Mouse (Mus musculus): ENCODE measurements around the gene Trim29. TPM values are rescaled to one million over a fixed set of nuclear protein-coding genes. Genes with fewer than 3 reads are reported as not detected.

The Trim29 gene
- polyA plus RNA-seq, 1 experiment = 25.1 TPM

GRCm38 (mm10) chr9:43270723-43271252 is 39.9 kb upstream of the Trim29 start:
- no peak for DNase-seq
- H3K4me1 ChIP-seq (ENCODE audit: control insufficient read depth, insufficient read depth, low read length) = no peaks in the 10 kb centered on the region
- H3K4me3 ChIP-seq (replicated peaks; ENCODE audit: extremely low read depth, low read depth, low read length) = no peak overlapping the region
- no peak for TF ChIP-seq CTCF (IDR thresholded peaks at IDR 0.05; ENCODE audit: insufficient read depth, low read length)
- no peak for TF ChIP-seq POLR2A (IDR thresholded peaks at IDR 0.05; ENCODE audit: borderline replicate concordance, extremely low read depth, low read depth, low read length)
- WGBS = 14% methylated on average over 17 of the region's 17 CpGs

DNA sequence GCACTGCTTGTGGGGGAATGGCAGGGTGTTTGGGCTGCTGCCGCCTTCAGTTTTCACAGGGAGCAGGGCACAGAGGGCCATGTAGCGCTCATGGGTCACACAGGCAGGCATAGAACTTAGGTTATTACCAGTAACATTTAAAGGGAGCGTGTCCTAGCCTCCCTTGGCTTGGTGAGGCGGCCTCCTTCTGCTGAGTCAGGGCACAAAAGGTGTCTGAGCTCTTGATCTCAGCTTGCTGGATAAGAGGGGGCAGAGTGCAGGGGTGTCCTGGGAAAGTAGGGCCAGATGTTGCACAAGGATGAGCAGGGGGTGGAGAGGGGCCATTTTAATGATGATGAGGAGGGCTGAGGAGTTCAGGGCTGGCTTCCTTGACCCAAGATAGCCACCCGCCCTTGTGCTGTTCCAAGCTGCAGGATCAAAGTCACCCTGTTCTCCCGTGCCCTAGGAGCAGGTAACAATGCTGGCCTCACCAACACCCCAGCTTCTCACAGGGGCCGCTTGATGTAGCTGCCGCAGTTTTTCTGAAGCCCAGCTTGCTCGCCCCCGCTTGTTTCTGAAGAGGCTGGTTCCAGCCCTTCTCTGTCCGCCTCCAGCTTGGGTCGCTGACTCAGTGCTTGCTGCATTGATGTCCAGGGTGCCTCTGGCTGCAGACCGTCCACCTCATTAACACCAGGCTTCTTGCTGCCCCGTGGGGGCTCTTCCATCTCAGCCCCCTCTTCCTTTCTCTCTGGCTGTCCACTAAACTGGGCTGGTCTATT is 38.7 kb upstream of the Trim29 start:
- no peaks in the 10 kb centered on the region for H3K4me1 ChIP-seq (ENCODE audit: control insufficient read depth, insufficient read depth, low read length)
- 73% methylated on average over 14 of the region's 14 CpGs for WGBS
- TF ChIP-seq POLR2A (IDR thresholded peaks at IDR 0.05; ENCODE audit: borderline replicate concordance, extremely low read depth, low read depth, low read length) (no peak), CTCF (IDR thresholded peaks at IDR 0.05; ENCODE audit: insufficient read depth, low read length) (no peak)
- no peak for DNase-seq
- H3K4me3 ChIP-seq (replicated peaks; ENCODE audit: extremely low read depth, low read depth, low read length) = no peak overlapping the region

DNA sequence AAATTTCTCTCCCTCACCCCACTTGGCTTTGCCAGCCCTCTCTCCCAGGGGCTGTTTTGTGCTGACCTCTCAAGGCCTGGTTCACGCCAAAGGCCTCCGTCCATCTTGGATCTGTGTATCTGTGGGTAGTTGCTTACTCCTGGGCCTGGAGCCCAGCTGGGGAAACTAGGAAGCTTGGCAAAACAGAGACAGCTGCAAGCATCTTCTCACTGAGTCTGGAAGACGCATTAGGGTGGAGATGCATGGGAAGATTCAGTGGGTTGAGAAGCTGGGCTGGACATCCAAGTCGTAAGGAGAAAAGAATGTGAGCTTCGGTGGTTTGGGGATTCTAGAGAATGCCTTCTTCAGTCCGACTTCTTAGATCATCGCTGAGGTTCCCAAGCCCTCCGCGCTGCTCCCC is 36.9 kb upstream of the Trim29 start:
- no peaks in the 10 kb centered on the region for H3K4me1 ChIP-seq (ENCODE audit: control insufficient read depth, insufficient read depth, low read length)
- TF ChIP-seq POLR2A (IDR thresholded peaks at IDR 0.05; ENCODE audit: borderline replicate concordance, extremely low read depth, low read depth, low read length) = no peak
- no peak for TF ChIP-seq CTCF (IDR thresholded peaks at IDR 0.05; ENCODE audit: insufficient read depth, low read length)
- DNase-seq = no peak
- WGBS = 64% methylated on average over 9 of the region's 9 CpGs
- H3K4me3 ChIP-seq (replicated peaks; ENCODE audit: extremely low read depth, low read depth, low read length) = no peak overlapping the region

DNA sequence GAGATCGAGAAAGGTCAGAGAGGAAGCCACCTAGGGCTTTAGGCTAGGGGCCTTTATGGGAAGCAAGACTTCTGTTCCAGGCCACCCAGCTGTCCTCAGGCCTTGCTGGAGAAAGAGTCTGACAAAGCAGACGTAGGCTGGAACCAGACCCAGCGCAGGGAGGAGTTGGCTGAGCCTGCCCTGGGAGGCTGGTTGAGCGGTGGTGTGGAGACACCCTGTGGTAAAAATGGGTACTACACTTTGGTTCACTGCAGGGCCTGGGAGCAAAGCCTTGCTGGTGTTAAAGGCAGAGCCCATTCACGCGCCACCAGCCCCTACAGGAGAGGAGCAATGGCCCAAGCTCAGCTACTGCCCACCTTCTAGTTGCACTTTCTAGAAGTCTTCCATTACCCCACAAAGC is 26.4 kb upstream of the Trim29 start:
- TF ChIP-seq CTCF (IDR thresholded peaks at IDR 0.05; ENCODE audit: insufficient read depth, low read length) = peak; percentile 97
- TF ChIP-seq POLR2A (IDR thresholded peaks at IDR 0.05; ENCODE audit: borderline replicate concordance, extremely low read depth, low read depth, low read length) = no peak
- 13% methylated on average over 6 of the region's 6 CpGs for WGBS
- Histone ChIP-seq H3K4me1 (ENCODE audit: control insufficient read depth, insufficient read depth, low read length) (no peaks in the 10 kb centered on the region), H3K4me3 (replicated peaks; ENCODE audit: extremely low read depth, low read depth, low read length) (no peak overlapping the region)
- peak; percentile 67 for DNase-seq

DNA sequence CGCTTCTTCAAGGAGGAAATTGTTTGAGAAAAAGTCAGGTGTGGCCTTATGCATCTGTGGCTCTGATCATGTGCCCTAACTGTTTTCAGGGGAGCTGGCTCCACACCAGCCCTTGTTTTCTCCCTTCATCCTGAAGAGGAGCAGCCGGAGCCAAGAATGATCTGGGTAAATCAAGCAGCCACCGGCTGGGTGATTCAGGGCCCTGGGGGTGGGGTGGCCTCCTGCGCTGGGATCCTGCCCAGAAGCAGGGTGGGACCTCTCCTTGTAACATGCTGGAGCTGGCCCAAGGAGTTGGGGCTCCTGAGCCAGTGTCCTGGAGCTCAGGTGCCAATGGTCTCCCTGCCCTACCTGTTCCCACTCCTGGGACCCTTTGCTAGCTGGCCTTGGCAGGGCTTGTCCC is 25.4 kb upstream of the Trim29 start:
- WGBS = 80% methylated on average over 4 of the region's 4 CpGs
- Histone ChIP-seq H3K4me1 (ENCODE audit: control insufficient read depth, insufficient read depth, low read length) (no peaks in the 10 kb centered on the region), H3K4me3 (replicated peaks; ENCODE audit: extremely low read depth, low read depth, low read length) (no peak overlapping the region)
- DNase-seq = no peak
- TF ChIP-seq CTCF (IDR thresholded peaks at IDR 0.05; ENCODE audit: insufficient read depth, low read length) (no peak), POLR2A (IDR thresholded peaks at IDR 0.05; ENCODE audit: borderline replicate concordance, extremely low read depth, low read depth, low read length) (no peak)

DNA sequence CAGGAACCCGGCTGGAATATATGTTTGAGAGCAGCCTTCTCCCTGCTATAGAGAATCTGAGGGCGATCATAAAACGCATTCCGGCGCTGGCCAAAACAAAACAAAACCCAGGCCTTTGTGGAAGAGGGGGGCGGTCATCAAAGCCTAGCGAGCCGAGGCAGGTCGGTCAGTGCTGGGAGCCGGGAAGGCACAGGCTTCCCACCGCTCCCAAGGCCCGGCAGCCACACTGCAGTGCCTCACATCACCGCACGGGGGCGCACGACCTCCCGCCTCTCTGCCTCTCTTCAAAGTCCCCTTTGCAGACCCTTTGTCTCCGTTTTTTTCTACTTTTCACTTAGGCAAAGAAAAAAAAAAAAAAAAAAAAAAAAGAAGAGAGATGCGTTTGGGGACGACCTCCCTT is 23.8 kb upstream of the Trim29 start:
- 8% methylated on average over 20 of the region's 20 CpGs for WGBS
- DNase-seq = peak; percentile 52

DNA sequence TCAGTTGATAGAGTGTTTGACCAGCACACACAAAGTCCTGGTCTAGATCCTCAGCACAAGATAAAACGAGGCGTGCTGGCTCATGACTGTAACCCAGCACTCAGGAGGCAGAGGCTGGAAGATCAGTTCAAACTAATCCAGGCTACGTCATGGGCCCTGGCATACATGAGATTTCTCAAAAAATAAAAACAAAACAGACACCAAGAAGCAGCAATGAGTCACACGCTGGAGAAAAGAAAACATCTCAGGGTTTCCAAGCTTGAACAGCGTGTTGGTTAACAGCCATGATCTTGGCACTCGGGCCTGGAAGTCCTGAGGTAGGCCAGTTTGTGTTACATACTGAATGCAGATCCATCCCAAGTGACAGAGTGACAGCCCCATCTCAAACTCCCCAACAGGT is 17.6 kb upstream of the Trim29 start:
- no peak for DNase-seq
- 77% methylated on average over 6 of the region's 6 CpGs for WGBS
- no peak for TF ChIP-seq CTCF (IDR thresholded peaks at IDR 0.05; ENCODE audit: insufficient read depth, low read length)
- TF ChIP-seq POLR2A (IDR thresholded peaks at IDR 0.05; ENCODE audit: borderline replicate concordance, extremely low read depth, low read depth, low read length) = no peak
- Histone ChIP-seq H3K4me3 (replicated peaks; ENCODE audit: extremely low read depth, low read depth, low read length) (no peak overlapping the region), H3K4me1 (ENCODE audit: control insufficient read depth, insufficient read depth, low read length) (no peaks in the 10 kb centered on the region)

More for the DNA sequence above, 23.8 kb upstream of the Trim29 start:
- Histone ChIP-seq H3K4me3 (replicated peaks; ENCODE audit: extremely low read depth, low read depth, low read length) (no peak overlapping the region), H3K4me1 (ENCODE audit: control insufficient read depth, insufficient read depth, low read length) (no peaks in the 10 kb centered on the region)
- TF ChIP-seq POLR2A (IDR thresholded peaks at IDR 0.05; ENCODE audit: borderline replicate concordance, extremely low read depth, low read depth, low read length) (no peak), CTCF (IDR thresholded peaks at IDR 0.05; ENCODE audit: insufficient read depth, low read length) (peak; percentile 62)

DNA sequence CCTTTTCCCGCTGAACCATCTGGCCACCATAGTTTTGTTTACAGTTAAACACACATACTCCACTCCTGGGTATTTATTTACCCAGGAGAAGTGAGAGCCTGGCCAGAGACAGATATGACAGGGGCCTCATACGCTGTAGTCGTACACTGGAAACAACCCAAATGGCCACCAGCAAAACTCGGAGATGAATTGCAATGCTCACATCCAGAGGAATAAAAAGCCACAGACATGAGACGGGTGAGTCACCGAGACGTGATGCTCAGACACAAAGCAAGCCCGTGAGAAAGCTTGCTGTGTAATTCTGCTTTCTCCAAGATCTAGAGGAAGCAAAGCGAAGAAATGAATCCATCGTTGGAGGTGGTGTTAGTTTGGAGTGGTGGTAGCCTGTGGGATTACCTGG is 10.3 kb upstream of the Trim29 start:
- DNase-seq = no peak
- Histone ChIP-seq H3K4me1 (ENCODE audit: control insufficient read depth, insufficient read depth, low read length) (no peaks in the 10 kb centered on the region), H3K4me3 (replicated peaks; ENCODE audit: extremely low read depth, low read depth, low read length) (no peak overlapping the region)
- TF ChIP-seq POLR2A (IDR thresholded peaks at IDR 0.05; ENCODE audit: borderline replicate concordance, extremely low read depth, low read depth, low read length) = no peak
- TF ChIP-seq CTCF (IDR thresholded peaks at IDR 0.05; ENCODE audit: insufficient read depth, low read length) = no peak
- 30% methylated on average over 10 of the region's 10 CpGs for WGBS

DNA sequence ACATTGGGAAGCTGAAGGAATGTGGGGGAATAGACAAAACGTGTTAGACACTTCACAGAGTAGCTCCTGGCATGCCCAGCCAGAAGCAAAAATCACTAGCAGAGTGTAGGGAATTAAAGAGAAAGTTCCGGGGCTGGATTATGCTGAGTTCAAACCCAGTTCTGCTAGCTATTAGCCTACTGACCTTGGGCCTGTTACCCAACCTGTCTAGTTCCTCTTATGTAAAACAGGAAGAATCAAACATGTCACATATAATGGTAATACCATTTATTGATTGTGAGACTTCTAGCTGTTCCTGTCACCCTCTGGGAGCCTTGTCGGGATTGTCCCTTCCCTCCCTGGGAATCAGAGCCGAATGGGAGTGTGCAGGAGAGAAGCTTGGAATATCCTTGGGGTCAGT is 7.7 kb upstream of the Trim29 start:
- peak overlapping the region; percentile 16 for H3K4me3 ChIP-seq (replicated peaks; ENCODE audit: extremely low read depth, low read depth, low read length)
- no peak for DNase-seq
- no peak for TF ChIP-seq CTCF (IDR thresholded peaks at IDR 0.05; ENCODE audit: insufficient read depth, low read length)
- no peak for TF ChIP-seq POLR2A (IDR thresholded peaks at IDR 0.05; ENCODE audit: borderline replicate concordance, extremely low read depth, low read depth, low read length)
- WGBS = 71% methylated on average over 4 of the region's 4 CpGs
- H3K4me1 ChIP-seq (ENCODE audit: control insufficient read depth, insufficient read depth, low read length) = no peaks in the 10 kb centered on the region

DNA sequence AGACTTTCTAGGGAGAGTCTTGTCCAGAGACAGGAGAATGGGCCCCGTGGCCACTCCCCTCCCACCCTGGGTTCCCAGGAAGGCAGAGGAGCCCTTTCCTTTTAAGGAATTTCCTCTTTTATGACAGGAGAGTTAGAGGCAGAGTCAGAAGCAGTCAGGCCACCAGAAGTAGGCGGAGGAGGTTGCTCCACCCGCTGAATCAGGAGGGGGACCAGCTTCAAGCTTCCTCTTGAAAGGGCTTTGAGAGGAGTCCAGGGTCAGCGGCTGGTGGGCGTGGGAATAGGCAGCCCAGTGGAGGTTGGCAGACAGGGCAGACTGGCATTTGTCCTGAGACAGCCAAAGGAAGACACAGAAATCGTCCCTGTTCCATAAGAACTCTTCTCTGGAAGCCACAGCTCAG is 4.8 kb upstream of the Trim29 start:
- no peak for TF ChIP-seq POLR2A (IDR thresholded peaks at IDR 0.05; ENCODE audit: borderline replicate concordance, extremely low read depth, low read depth, low read length)
- TF ChIP-seq CTCF (IDR thresholded peaks at IDR 0.05; ENCODE audit: insufficient read depth, low read length) = no peak
- no peak for DNase-seq
- no peaks in the 10 kb centered on the region for H3K4me1 ChIP-seq (ENCODE audit: control insufficient read depth, insufficient read depth, low read length)
- 26% methylated on average over 6 of the region's 6 CpGs for WGBS
- no peak overlapping the region for H3K4me3 ChIP-seq (replicated peaks; ENCODE audit: extremely low read depth, low read depth, low read length)

All from lung, adult 2 months (tissue).